Mouse (Mus musculus) lung, adult 2 months (tissue): ENCODE data around the gene Kel.

Source experiments
- CTCF ChIP-seq: fragments of 200-500 bp; IDR thresholded peaks from 2 replicates; pipeline ENCODE4 v1.5.1; 2011; ENCODE audit warnings: mild to moderate bottlenecking, low read length, control low read depth; ENCODE audit not compliant: insufficient read depth
- POLR2A ChIP-seq: fragments of 200-500 bp; IDR thresholded peaks from 2 replicates; pipeline ENCODE4 v1.6.1; 2011; ENCODE audit warnings: low read depth, mild to moderate bottlenecking, control low read depth, low read length, borderline replicate concordance; ENCODE audit errors: extremely low read depth

GRCm38 (mm10) chr6:41727989-41728609, 24.0 kb upstream of the Kel start:
- TF ChIP-seq CTCF (no peak), POLR2A (no peak)
